Mouse (Mus musculus) liver, postnatal 0 days (tissue): ENCODE measurements around the gene Dgkz. TPM values are rescaled to one million over a fixed set of nuclear protein-coding genes. Genes with fewer than 3 reads are reported as not detected.
A peak's percentile ranks its signal among the peaks of the same experiment; 100 is the strongest.

Source experiments
- ATAC-seq: fragments of 200-750 bp; cut with Nextera tagmentation; 2 replicates; pipeline ENCODE4 v1.8.0; 2017; ENCODE audit warnings: mild to moderate bottlenecking, moderate library complexity
- DNase-seq: peaks from one replicate; pipeline ENCODE4 v3.0.0-alpha.2; 2016
- H3K27ac ChIP-seq: fragments of 300-500 bp; sonication (generic); 2 replicates; pipeline ENCODE4 v1.5.1; 2014; ENCODE audit warnings: antibody characterized with exemption, moderate library complexity, mild to moderate bottlenecking, low read depth
- H3K27me3 ChIP-seq: fragments of 300-500 bp; sonication (generic); 2 replicates; pipeline ENCODE4 v1.6.1; 2014; ENCODE audit warnings: low read length, control low read depth, mixed read lengths; ENCODE audit not compliant: insufficient read depth
- H3K36me3 ChIP-seq: fragments of 300-500 bp; sonication (generic); replicated peaks from 2 replicates; pipeline ENCODE4 v1.6.1; 2014; ENCODE audit warnings: mild to moderate bottlenecking, control low read depth, low read length, moderate library complexity, mixed read lengths; ENCODE audit not compliant: insufficient read depth
- H3K4me1 ChIP-seq: fragments of 300-500 bp; sonication (generic); 2 replicates; pipeline ENCODE4 v1.6.1; 2014; ENCODE audit warnings: antibody characterized with exemption, mild to moderate bottlenecking, control low read depth; ENCODE audit not compliant: insufficient read depth
- H3K4me2 ChIP-seq: fragments of 300-500 bp; sonication (generic); 2 replicates; pipeline ENCODE4 v1.6.1; 2014; ENCODE audit warnings: low read depth, mild to moderate bottlenecking, low read length, moderate library complexity, mixed read lengths
- H3K4me3 ChIP-seq: fragments of 300-500 bp; sonication (generic); 2 replicates; pipeline ENCODE4 v1.5.1; 2014; ENCODE audit warnings: low read depth, low read length
- H3K9ac ChIP-seq: fragments of 300-500 bp; sonication (generic); replicated peaks from 2 replicates; pipeline ENCODE4 v1.6.1; 2014; ENCODE audit warnings: mild to moderate bottlenecking, moderate library complexity
- H3K9me3 ChIP-seq: fragments of 300-500 bp; sonication (generic); 2 replicates; pipeline ENCODE4 v1.6.1; 2016; ENCODE audit warnings: mild to moderate bottlenecking, control low read depth, low read length, mixed read lengths
- CTCF ChIP-seq: sonication (generic); IDR thresholded peaks from 2 replicates; pipeline ENCODE4 v1.5.1; 2016; ENCODE audit warnings: antibody characterized with exemption, low read depth
- EP300 ChIP-seq: IDR thresholded peaks from 2 replicates; pipeline ENCODE4 v1.6.1; 2016; ENCODE audit warnings: antibody characterized with exemption, low read depth, mild to moderate bottlenecking
- whole genome bisulfite sequencing: fragments of 180-500 bp; shearing (Covaris S2); extraction: QIAGEN DNeasy Blood & Tissue Kit; methylation state at CpG from one replicate; pipeline ENCODE4 v1.1.7; 2014; ENCODE audit not compliant: insufficient replicate concordance; 5-methylcytosine and 5-hydroxymethylcytosine counted together
- polyA plus RNA-seq: library from polyadenylated mRNA; unstranded; fragments of >200 nt; fragmentation: Nextera tagmentation; extraction: Ambion mirVana; gene quantifications from 2 replicates; pipeline ENCODE4 v1.2.1, GENCODE M21; 2015

The Dgkz gene
- polyA plus RNA-seq, 1 experiment from 2014 or later, result 15.9 TPM

DNA sequence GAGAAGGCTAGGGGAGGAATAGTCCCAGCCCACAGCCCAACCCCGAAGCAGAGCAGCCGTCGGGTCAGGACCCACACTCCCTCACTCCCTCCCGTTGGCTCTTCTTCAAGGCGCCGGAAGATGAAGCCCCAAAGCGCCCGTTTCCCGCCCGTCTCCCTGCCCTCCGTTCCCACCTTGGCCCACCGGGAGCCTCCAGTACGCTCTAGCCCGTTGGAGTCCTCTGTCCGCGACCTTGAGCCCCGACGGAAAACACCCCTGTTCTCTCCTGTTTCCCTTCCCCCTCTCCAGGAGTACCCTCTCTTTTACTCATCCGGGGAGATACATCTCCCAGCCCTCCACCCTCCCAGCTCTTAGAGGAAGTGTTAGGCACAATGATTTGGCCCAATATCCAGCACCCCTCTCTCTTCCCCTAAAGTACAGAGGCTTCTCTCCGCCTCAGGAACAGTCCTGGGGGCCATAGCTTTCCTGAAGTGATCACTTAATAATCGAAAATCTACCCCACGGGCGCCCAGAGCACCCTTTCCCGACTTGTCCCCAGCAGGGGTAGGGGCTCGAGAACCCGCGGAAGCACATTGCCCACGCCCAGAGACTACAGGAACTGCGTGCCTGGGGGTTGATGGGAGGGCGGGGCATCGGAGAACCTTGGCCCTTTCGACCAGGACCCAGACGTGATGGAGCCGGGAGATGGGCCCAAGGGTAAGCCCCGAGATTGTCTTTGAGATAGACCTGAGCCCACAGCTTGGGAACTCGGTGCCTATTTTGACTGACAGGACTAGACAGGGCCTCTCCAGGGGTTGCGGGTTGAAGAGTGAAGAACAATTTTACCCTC, 52.9 kb downstream of the Dgkz start:
- WGBS, result 4% methylated on average over 33 of the region's 37 CpGs
- Histone ChIP-seq H3K4me2 (peak overlapping the region; percentile 80), H3K27ac (no peak overlapping the region), H3K4me1 (peaks cover 30% of the 10 kb centered on the region), H3K4me3 (peak overlapping the region; percentile 52), H3K36me3 (peaks cover 6% of the 10 kb centered on the region), H3K9me3 (no peaks in the 10 kb centered on the region), H3K9ac (no peak overlapping the region), H3K27me3 (peaks cover 49% of the 10 kb centered on the region)
- DNase-seq (peak; percentile 22), ATAC-seq (no peak)
- TF ChIP-seq EP300, result no peak

DNA sequence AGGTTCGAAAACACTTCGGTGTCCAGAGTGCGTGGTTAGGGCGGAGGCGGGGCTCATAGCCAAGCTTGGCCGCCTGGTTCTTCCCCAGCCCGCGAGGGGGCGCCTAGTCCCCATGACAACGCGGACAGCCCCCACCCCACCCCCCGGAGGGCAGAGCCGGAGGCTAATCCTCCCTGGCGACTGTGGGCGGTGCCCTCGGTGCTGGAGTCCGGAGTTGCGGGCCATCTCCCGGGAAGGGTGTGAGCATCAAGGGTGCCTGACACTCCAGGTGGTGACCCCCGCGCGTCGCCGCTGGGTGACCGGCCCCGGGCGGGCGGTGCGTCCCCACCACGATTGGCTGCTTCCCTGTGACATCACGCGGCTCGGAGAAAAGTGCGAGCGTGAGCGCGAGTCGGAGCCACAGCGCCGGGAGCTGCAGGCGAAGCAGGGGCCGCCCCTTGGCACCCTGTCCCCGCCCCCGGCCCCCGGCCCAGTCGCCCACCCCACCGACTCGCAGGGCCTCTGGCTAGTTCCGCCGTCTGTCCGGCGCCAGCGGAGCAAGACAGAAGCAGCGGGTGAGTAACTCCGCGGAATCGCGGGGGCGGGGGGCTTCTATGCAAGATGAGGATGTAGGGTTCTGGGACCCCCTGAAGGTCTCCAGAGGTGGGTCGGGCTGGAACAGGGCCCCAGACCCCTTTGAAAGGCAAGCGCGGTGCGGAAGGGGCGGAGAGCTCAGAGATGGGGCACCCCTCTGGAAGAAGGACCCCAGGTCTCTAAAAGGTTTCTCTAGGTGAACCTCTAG, 53.7 kb downstream of the Dgkz start:
- Histone ChIP-seq H3K9me3 (no peaks in the 10 kb centered on the region), H3K4me3 (peak overlapping the region; percentile 52), H3K36me3 (peaks cover 13% of the 10 kb centered on the region), H3K27ac (no peak overlapping the region), H3K4me2 (peak overlapping the region; percentile 80), H3K9ac (no peak overlapping the region), H3K27me3 (peaks cover 49% of the 10 kb centered on the region), H3K4me1 (peaks cover 30% of the 10 kb centered on the region)
- peak; percentile 68 for DNase-seq
- TF ChIP-seq CTCF (peak; percentile 58), EP300 (no peak)
- ATAC-seq, result peak; percentile 54
- WGBS, result under 1% methylated on average over 64 of the region's 64 CpGs

DNA sequence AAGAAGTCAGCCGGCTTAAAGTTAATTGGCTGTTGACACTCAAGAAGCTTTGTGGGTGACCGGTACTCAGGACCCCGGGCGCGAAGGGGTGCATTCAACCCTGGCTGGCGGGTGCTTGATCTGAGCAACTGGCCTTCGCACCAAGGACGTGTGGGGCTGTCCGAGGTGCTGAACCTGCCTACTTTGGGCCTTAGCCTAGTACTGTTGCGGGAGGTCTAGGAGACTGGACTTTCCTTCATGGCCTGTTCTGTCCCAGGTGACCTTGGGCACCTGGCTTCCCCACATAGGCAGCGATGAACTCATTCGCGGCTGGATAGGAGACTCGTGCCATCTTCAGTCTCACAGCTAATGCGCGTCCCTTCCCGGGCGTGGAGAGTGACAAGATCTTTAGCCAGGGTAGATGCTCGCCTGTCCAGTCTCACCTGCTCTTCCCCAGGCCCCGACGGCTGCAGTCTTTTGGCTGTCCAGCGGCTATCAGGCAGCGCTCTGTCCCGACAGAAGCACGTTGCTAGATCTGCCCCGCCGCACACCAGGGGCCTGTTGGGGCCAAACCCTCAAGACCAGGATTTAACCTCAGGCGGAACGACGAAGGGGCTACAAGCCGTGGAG, 54.4 kb downstream of the Dgkz start:
- H3K4me1 ChIP-seq, result peaks cover 30% of the 10 kb centered on the region
- TF ChIP-seq EP300 (no peak), CTCF (no peak)
- peak overlapping the region; percentile 80 for H3K4me2 ChIP-seq
- DNase-seq (peak; percentile 78), ATAC-seq (peak; percentile 47)
- H3K27me3 ChIP-seq, result peaks cover 49% of the 10 kb centered on the region
- H3K9me3 ChIP-seq, result no peaks in the 10 kb centered on the region
- 4% methylated on average over 31 of the region's 31 CpGs for WGBS
- H3K4me3 ChIP-seq, result peak overlapping the region; percentile 52
- no peak overlapping the region for H3K27ac ChIP-seq
- H3K36me3 ChIP-seq, result peaks cover 13% of the 10 kb centered on the region
- H3K9ac ChIP-seq, result no peak overlapping the region

- DNase-seq (no peak), ATAC-seq (no peak)
- peaks cover 48% of the 10 kb centered on the region for H3K27me3 ChIP-seq
- H3K27ac ChIP-seq, result no peak overlapping the region
- H3K9me3 ChIP-seq, result no peaks in the 10 kb centered on the region
- no peak for TF ChIP-seq EP300
- TF ChIP-seq CTCF, result no peak
- H3K9ac ChIP-seq, result no peak overlapping the region
- H3K4me3 ChIP-seq, result no peak overlapping the region
- H3K36me3 ChIP-seq, result peaks cover 13% of the 10 kb centered on the region
- peaks cover 33% of the 10 kb centered on the region for H3K4me1 ChIP-seq
- no peak overlapping the region for H3K4me2 ChIP-seq
- WGBS, result 56% methylated on average over 4 of the region's 4 CpGs
These were observed 55.5 kb downstream of the Dgkz start for GRCm38 (mm10) chr2:91920130-91920529.

GRCm38 (mm10) chr2:91917096-91917495, 58.6 kb downstream of the Dgkz start:
- Histone ChIP-seq H3K27me3 (peaks cover 18% of the 10 kb centered on the region), H3K27ac (no peak overlapping the region), H3K4me2 (no peak overlapping the region), H3K4me1 (peaks cover 17% of the 10 kb centered on the region), H3K36me3 (peaks cover 41% of the 10 kb centered on the region), H3K9me3 (no peaks in the 10 kb centered on the region), H3K9ac (no peak overlapping the region), H3K4me3 (no peak overlapping the region)
- no peak for DNase-seq
- no peak for TF ChIP-seq EP300
- TF ChIP-seq CTCF, result no peak
- 82% methylated on average over 7 of the region's 7 CpGs for WGBS
- no peak for ATAC-seq
